Mouse (Mus musculus): ENCODE data around the gene Pank2. TPM values are rescaled to one million over a fixed set of nuclear protein-coding genes. Genes with fewer than 3 reads are reported as not detected.

Pank2 gene
- total and polyA plus RNA-seq, 3 experiments = 34.9 to 275 (median 71.8) TPM

- peak; percentile 73 for DNase-seq (ENCODE audit: low read depth, low spot score)
- Histone ChIP-seq H3K27me3 (ENCODE audit: control insufficient read depth in 1 of 2, insufficient read depth in 2 of 2, low read length in 2 of 2) (no peaks in the 10 kb centered on the region), H3K9me3 (replicated peaks; ENCODE audit: insufficient read depth, low read length) (no peaks in the 10 kb centered on the region), H3K4me1 (ENCODE audit: control insufficient read depth in 1 of 2, insufficient read depth in 2 of 2, low read length in 2 of 2) (peaks cover 0 to 28% of the 10 kb centered on the region in 2 experiments; a peak in 3 of 4 replicates), H3K9ac (ENCODE audit: control insufficient read depth, low read depth, low read length, poor library complexity, severe bottlenecking) (peak overlapping the region; percentile 29; the same call in 1 of the 2 replicates), H3K79me2 (ENCODE audit: control insufficient read depth, insufficient read depth, low read length, poor library complexity) (peaks cover 1% of the 10 kb centered on the region; the same call in 1 of the 2 replicates), H3K36me3 (ENCODE audit: control insufficient read depth in 1 of 2, insufficient read depth in 2 of 2, low read length in 2 of 2) (peaks cover 0 to 7% of the 10 kb centered on the region in 2 experiments; a peak in 1 of 4 replicates), H3K27ac (ENCODE audit: control insufficient read depth, low read depth, low read length) (peak overlapping the region; percentile 48), H3K4me3 (ENCODE audit: control insufficient read depth in 1 of 2, insufficient read depth in 1 of 2, low read depth in 2 of 2, low read length in 2 of 2) (peak overlapping the region; percentile 13 to 18; a peak in 2 of 4 replicates)
- TF ChIP-seq RCOR1 (IDR thresholded peaks at IDR 0.05; ENCODE audit: low read depth, low read length) = peak; percentile 75
- TF ChIP-seq SIN3A (IDR thresholded peaks at IDR 0.05; ENCODE audit: low read length) = peak; percentile 70
- no peak for TF ChIP-seq BHLHE40 (IDR thresholded peaks at IDR 0.05; ENCODE audit: borderline replicate concordance, low read depth, low read length)
- TF ChIP-seq GATA1 (IDR thresholded peaks at IDR 0.05; ENCODE audit: low read depth, low read length) = peak; percentile 86
- peak; percentile 86 for TF ChIP-seq ETS1 (IDR thresholded peaks at IDR 0.05; ENCODE audit: low read depth, low read length)
- TF ChIP-seq TAL1 (IDR thresholded peaks at IDR 0.05; ENCODE audit: low read length) = peak; percentile 71
- TF ChIP-seq SMC3 (IDR thresholded peaks at IDR 0.05; ENCODE audit: low read depth, low read length) = no peak
- no peak for TF ChIP-seq NELFE (IDR thresholded peaks at IDR 0.05; ENCODE audit: low read depth, low read length)
- TF ChIP-seq TBP (IDR thresholded peaks at IDR 0.05; ENCODE audit: low read depth, low read length) = 0 out of 2 replicates have a peak, but pooled peaks have one; percentile 13
- TF ChIP-seq ZNF384 (IDR thresholded peaks at IDR 0.05; ENCODE audit: low read depth, low read length) = no peak
- TF ChIP-seq EP300 (IDR thresholded peaks at IDR 0.05; ENCODE audit: low read depth in 1 of 2, low read length in 2 of 2) = peak; percentile 78 to 82
- TF ChIP-seq TCF12 (IDR thresholded peaks at IDR 0.05; ENCODE audit: low read depth, low read length) = peak; percentile 92
- no peak for TF ChIP-seq E2F4 (IDR thresholded peaks at IDR 0.05; ENCODE audit: borderline replicate concordance, low read depth, low read length)
- TF ChIP-seq HCFC1 (IDR thresholded peaks at IDR 0.05; ENCODE audit: low read depth, low read length) = peak; percentile 42; the same call in 1 of the 2 replicates
Measured at GRCm38 (mm10) chr2:131213773-131214172, 48.5 kb upstream of the Pank2 start.

- peaks cover 2 to 19% of the 10 kb centered on the region in 2 experiments for H3K4me1 ChIP-seq (ENCODE audit: control insufficient read depth in 1 of 2, insufficient read depth in 2 of 2, low read length in 2 of 2)
- peaks cover 0 to 7% of the 10 kb centered on the region in 2 experiments; a peak in 1 of 4 replicates for H3K36me3 ChIP-seq (ENCODE audit: control insufficient read depth in 1 of 2, insufficient read depth in 2 of 2, low read length in 2 of 2)
- no peaks in the 10 kb centered on the region for H3K79me2 ChIP-seq (ENCODE audit: control insufficient read depth, insufficient read depth, low read length, poor library complexity)
- no peak for TF ChIP-seq USF1 (IDR thresholded peaks at IDR 0.05; ENCODE audit: low read depth, low read length)
- TF ChIP-seq MYC (IDR thresholded peaks at IDR 0.05; ENCODE audit: low read depth, low read length) = no peak
- TF ChIP-seq TBP (IDR thresholded peaks at IDR 0.05; ENCODE audit: low read depth, low read length) = no peak
- TF ChIP-seq E2F4 (IDR thresholded peaks at IDR 0.05; ENCODE audit: borderline replicate concordance, low read depth, low read length) = no peak
- TF ChIP-seq RAD21 (IDR thresholded peaks at IDR 0.05; ENCODE audit: low read depth, low read length) = no peak
- no peak for TF ChIP-seq ZNF384 (IDR thresholded peaks at IDR 0.05; ENCODE audit: low read depth, low read length)
- TF ChIP-seq POLR2A (IDR thresholded peaks at IDR 0.05; ENCODE audit: control insufficient read depth in 1 of 2, insufficient read depth in 1 of 2, low read depth in 1 of 2, low read length in 2 of 2, poor library complexity in 1 of 2) = no peak
- TF ChIP-seq ELF1 (IDR thresholded peaks at IDR 0.05; ENCODE audit: low read depth, low read length) = no peak
- H3K4me3 ChIP-seq (ENCODE audit: control insufficient read depth in 1 of 2, insufficient read depth in 1 of 2, low read depth in 2 of 2, low read length in 2 of 2) = no peak overlapping the region
- H3K27me3 ChIP-seq (ENCODE audit: control insufficient read depth in 1 of 2, insufficient read depth in 2 of 2, low read length in 2 of 2) = no peaks in the 10 kb centered on the region
- no peak for DNase-seq (ENCODE audit: low read depth, low spot score)
- no peak overlapping the region for H3K27ac ChIP-seq (ENCODE audit: control insufficient read depth, low read depth, low read length)
- no peak overlapping the region for H3K9ac ChIP-seq (ENCODE audit: control insufficient read depth, low read depth, low read length, poor library complexity, severe bottlenecking)
- H3K9me3 ChIP-seq (replicated peaks; ENCODE audit: insufficient read depth, low read length) = no peaks in the 10 kb centered on the region
Measured at GRCm38 (mm10) chr2:131215941-131216858, 46.1 kb upstream of the Pank2 start.
